Mouse (Mus musculus): ENCODE results near the gene Slc38a6. TPM values are rescaled to one million over a fixed set of nuclear protein-coding genes. Genes with fewer than 3 reads are reported as not detected.

The Slc38a6 gene
- polyA plus RNA-seq, 1 experiment from 2014 or later = 4.8 TPM

- no peak overlapping the region for H3K4me2 ChIP-seq (ENCODE audit: low read depth, low read length)
- no peaks in the 10 kb centered on the region for H3K27me3 ChIP-seq (ENCODE audit: control insufficient read depth, insufficient read depth, low read length)
- no peak for ATAC-seq (replicated peaks; ENCODE audit: extremely low read depth, insufficient read depth, low FRiP score)
- H3K4me3 ChIP-seq (ENCODE audit: low read length) = no peak overlapping the region
- H3K36me3 ChIP-seq (ENCODE audit: control insufficient read depth, insufficient read depth) = no peaks in the 10 kb centered on the region
- no peaks in the 10 kb centered on the region for H3K9me3 ChIP-seq (replicated peaks; ENCODE audit: control insufficient read depth, low read length)
- peak overlapping the region; percentile 72 for H3K27ac ChIP-seq (ENCODE audit: low read length)
- 44% methylated on average over 5 of the region's 5 CpGs for WGBS
- peaks cover 42% of the 10 kb centered on the region for H3K4me1 ChIP-seq (ENCODE audit: control insufficient read depth, insufficient read depth, low read length)
- no peak overlapping the region for H3K9ac ChIP-seq (ENCODE audit: low read length)
Measured at GRCm38 (mm10) chr12:73383179-73383510, 96.6 kb downstream of the Slc38a6 start.

- H3K27ac ChIP-seq (ENCODE audit: low read length) = peak overlapping the region; percentile 72
- no peak for ATAC-seq (replicated peaks; ENCODE audit: extremely low read depth, insufficient read depth, low FRiP score)
- 53% methylated on average over 3 of the region's 3 CpGs for WGBS
Measured at GRCm38 (mm10) chr12:73383861-73384260, 97.3 kb downstream of the Slc38a6 start.

GRCm38 (mm10) chr12:73384747-73385146 is 98.2 kb downstream of the Slc38a6 start:
- 40% methylated on average over 6 of the region's 6 CpGs for WGBS
- no peaks in the 10 kb centered on the region for H3K36me3 ChIP-seq (ENCODE audit: control insufficient read depth, insufficient read depth)
- H3K9ac ChIP-seq (ENCODE audit: low read length) = no peak overlapping the region
- H3K4me2 ChIP-seq (ENCODE audit: low read depth, low read length) = no peak overlapping the region
- no peak for ATAC-seq (replicated peaks; ENCODE audit: extremely low read depth, insufficient read depth, low FRiP score)
- no peaks in the 10 kb centered on the region for H3K9me3 ChIP-seq (replicated peaks; ENCODE audit: control insufficient read depth, low read length)
- H3K27me3 ChIP-seq (ENCODE audit: control insufficient read depth, insufficient read depth, low read length) = no peaks in the 10 kb centered on the region
- no peak overlapping the region for H3K27ac ChIP-seq (ENCODE audit: low read length)
- H3K4me3 ChIP-seq (ENCODE audit: low read length) = no peak overlapping the region
- H3K4me1 ChIP-seq (ENCODE audit: control insufficient read depth, insufficient read depth, low read length) = peaks cover 46% of the 10 kb centered on the region

More at GRCm38 (mm10) chr12:73383861-73384260, 97.3 kb downstream of the Slc38a6 start:
- H3K36me3 ChIP-seq (ENCODE audit: control insufficient read depth, insufficient read depth) = no peaks in the 10 kb centered on the region
- no peaks in the 10 kb centered on the region for H3K9me3 ChIP-seq (replicated peaks; ENCODE audit: control insufficient read depth, low read length)
- no peak overlapping the region for H3K9ac ChIP-seq (ENCODE audit: low read length)
- peaks cover 42% of the 10 kb centered on the region for H3K4me1 ChIP-seq (ENCODE audit: control insufficient read depth, insufficient read depth, low read length)
- H3K4me2 ChIP-seq (ENCODE audit: low read depth, low read length) = no peak overlapping the region
- no peak overlapping the region for H3K4me3 ChIP-seq (ENCODE audit: low read length)
- H3K27me3 ChIP-seq (ENCODE audit: control insufficient read depth, insufficient read depth, low read length) = no peaks in the 10 kb centered on the region

- no peaks in the 10 kb centered on the region for H3K27me3 ChIP-seq (ENCODE audit: control insufficient read depth, insufficient read depth, low read length)
- H3K4me2 ChIP-seq (ENCODE audit: low read depth, low read length) = no peak overlapping the region
- 80% methylated on average over 1 of the region's 1 CpGs for WGBS
- no peaks in the 10 kb centered on the region; the same call in 1 of the 2 replicates for H3K9me3 ChIP-seq (replicated peaks; ENCODE audit: control insufficient read depth, low read length)
- H3K4me1 ChIP-seq (ENCODE audit: control insufficient read depth, insufficient read depth, low read length) = peaks cover 16% of the 10 kb centered on the region
- H3K9ac ChIP-seq (ENCODE audit: low read length) = no peak overlapping the region
- H3K36me3 ChIP-seq (ENCODE audit: control insufficient read depth, insufficient read depth) = no peaks in the 10 kb centered on the region
- H3K27ac ChIP-seq (ENCODE audit: low read length) = no peak overlapping the region
- ATAC-seq (replicated peaks; ENCODE audit: extremely low read depth, insufficient read depth, low FRiP score) = no peak
- no peak overlapping the region for H3K4me3 ChIP-seq (ENCODE audit: low read length)
Measured at GRCm38 (mm10) chr12:73392507-73392906, 105.9 kb downstream of the Slc38a6 start.

- Histone ChIP-seq H3K9me3 (replicated peaks; ENCODE audit: control insufficient read depth, low read length) (no peaks in the 10 kb centered on the region; the same call in 1 of the 2 replicates), H3K27ac (ENCODE audit: low read length) (no peak overlapping the region), H3K36me3 (ENCODE audit: control insufficient read depth, insufficient read depth) (no peaks in the 10 kb centered on the region), H3K9ac (ENCODE audit: low read length) (no peak overlapping the region), H3K4me3 (ENCODE audit: low read length) (no peak overlapping the region), H3K4me1 (ENCODE audit: control insufficient read depth, insufficient read depth, low read length) (peaks cover 16% of the 10 kb centered on the region), H3K27me3 (ENCODE audit: control insufficient read depth, insufficient read depth, low read length) (no peaks in the 10 kb centered on the region), H3K4me2 (ENCODE audit: low read depth, low read length) (no peak overlapping the region)
- ATAC-seq (replicated peaks; ENCODE audit: extremely low read depth, insufficient read depth, low FRiP score) = no peak
Measured at GRCm38 (mm10) chr12:73393018-73393417, 106.4 kb downstream of the Slc38a6 start.

GRCm38 (mm10) chr12:73393881-73394291 is 107.3 kb downstream of the Slc38a6 start:
- no peaks in the 10 kb centered on the region for H3K27me3 ChIP-seq (ENCODE audit: control insufficient read depth, insufficient read depth, low read length)
- 0 out of 2 replicates have a peak overlapping the region, but pooled peaks have one; percentile 0 for H3K9ac ChIP-seq (ENCODE audit: low read length)
- no peak for ATAC-seq (replicated peaks; ENCODE audit: extremely low read depth, insufficient read depth, low FRiP score)
- no peak overlapping the region for H3K27ac ChIP-seq (ENCODE audit: low read length)
- H3K4me2 ChIP-seq (ENCODE audit: low read depth, low read length) = no peak overlapping the region
- no peaks in the 10 kb centered on the region; the same call in 1 of the 2 replicates for H3K9me3 ChIP-seq (replicated peaks; ENCODE audit: control insufficient read depth, low read length)
- no peaks in the 10 kb centered on the region for H3K36me3 ChIP-seq (ENCODE audit: control insufficient read depth, insufficient read depth)
- 36% methylated on average over 6 of the region's 6 CpGs for WGBS
- no peak overlapping the region for H3K4me3 ChIP-seq (ENCODE audit: low read length)
- H3K4me1 ChIP-seq (ENCODE audit: control insufficient read depth, insufficient read depth, low read length) = peaks cover 16% of the 10 kb centered on the region

GRCm38 (mm10) chr12:73394571-73394970 is 108.0 kb downstream of the Slc38a6 start:
- no peak overlapping the region for H3K27ac ChIP-seq (ENCODE audit: low read length)
- no peak for ATAC-seq (replicated peaks; ENCODE audit: extremely low read depth, insufficient read depth, low FRiP score)
- H3K4me2 ChIP-seq (ENCODE audit: low read depth, low read length) = no peak overlapping the region
- H3K9ac ChIP-seq (ENCODE audit: low read length) = no peak overlapping the region
- no peaks in the 10 kb centered on the region for H3K36me3 ChIP-seq (ENCODE audit: control insufficient read depth, insufficient read depth)
- peaks cover 14% of the 10 kb centered on the region for H3K4me1 ChIP-seq (ENCODE audit: control insufficient read depth, insufficient read depth, low read length)
- H3K4me3 ChIP-seq (ENCODE audit: low read length) = no peak overlapping the region
- 84% methylated on average over 5 of the region's 5 CpGs for WGBS
- no peaks in the 10 kb centered on the region for H3K27me3 ChIP-seq (ENCODE audit: control insufficient read depth, insufficient read depth, low read length)
- no peaks in the 10 kb centered on the region; the same call in 1 of the 2 replicates for H3K9me3 ChIP-seq (replicated peaks; ENCODE audit: control insufficient read depth, low read length)

GRCm38 (mm10) chr12:73399426-73399825 is 112.8 kb downstream of the Slc38a6 start:
- Histone ChIP-seq H3K36me3 (ENCODE audit: control insufficient read depth, insufficient read depth) (no peaks in the 10 kb centered on the region), H3K27ac (ENCODE audit: low read length) (no peak overlapping the region), H3K4me3 (ENCODE audit: low read length) (no peak overlapping the region), H3K9me3 (replicated peaks; ENCODE audit: control insufficient read depth, low read length) (no peaks in the 10 kb centered on the region; the same call in 1 of the 2 replicates), H3K4me1 (ENCODE audit: control insufficient read depth, insufficient read depth, low read length) (peaks cover 25% of the 10 kb centered on the region), H3K27me3 (ENCODE audit: control insufficient read depth, insufficient read depth, low read length) (no peaks in the 10 kb centered on the region), H3K4me2 (ENCODE audit: low read depth, low read length) (no peak overlapping the region), H3K9ac (ENCODE audit: low read length) (no peak overlapping the region)
- 36% methylated on average over 4 of the region's 4 CpGs for WGBS
- no peak for ATAC-seq (replicated peaks; ENCODE audit: extremely low read depth, insufficient read depth, low FRiP score)

- Histone ChIP-seq H3K9me3 (replicated peaks; ENCODE audit: control insufficient read depth, low read length) (no peaks in the 10 kb centered on the region), H3K9ac (ENCODE audit: low read length) (no peak overlapping the region), H3K4me3 (ENCODE audit: low read length) (no peak overlapping the region), H3K4me2 (ENCODE audit: low read depth, low read length) (no peak overlapping the region), H3K4me1 (ENCODE audit: control insufficient read depth, insufficient read depth, low read length) (peaks cover 33% of the 10 kb centered on the region), H3K27ac (ENCODE audit: low read length) (no peak overlapping the region), H3K27me3 (ENCODE audit: control insufficient read depth, insufficient read depth, low read length) (no peaks in the 10 kb centered on the region), H3K36me3 (ENCODE audit: control insufficient read depth, insufficient read depth) (no peaks in the 10 kb centered on the region)
- WGBS = 74% methylated on average over 4 of the region's 4 CpGs
- no peak for ATAC-seq (replicated peaks; ENCODE audit: extremely low read depth, insufficient read depth, low FRiP score)
Measured at GRCm38 (mm10) chr12:73400481-73401025, 114.0 kb downstream of the Slc38a6 start.

Measured in heart, embryonic 16.5 days (tissue).